Mouse (Mus musculus): ENCODE measurements around the gene Itk. TPM values are rescaled to one million over a fixed set of nuclear protein-coding genes. Genes with fewer than 3 reads are reported as not detected.

Gene Itk
- polyA plus RNA-seq, 1 experiment from 2014 or later: 0.08 TPM

GRCm38 (mm10) chr11:46304864-46305710 is 84.2 kb downstream of the Itk start:
- H3K4me3 ChIP-seq (replicated peaks): no peak overlapping the region
- H3K27ac ChIP-seq (replicated peaks): no peak overlapping the region
- H3K9me3 ChIP-seq (replicated peaks): no peaks in the 10 kb centered on the region
- no peaks in the 10 kb centered on the region for H3K36me3 ChIP-seq (replicated peaks)
- H3K9ac ChIP-seq: no peak overlapping the region
- 62% methylated on average over 9 of the region's 9 CpGs for WGBS (ENCODE audit: insufficient replicate concordance)
- H3K27me3 ChIP-seq: no peaks in the 10 kb centered on the region; the same call in 1 of the 2 replicates
- no peaks in the 10 kb centered on the region for H3K4me1 ChIP-seq (replicated peaks)
- no peak overlapping the region for H3K4me2 ChIP-seq
- no peak for ATAC-seq (ENCODE audit: insufficient read depth)

GRCm38 (mm10) chr11:46304093-46304492 is 85.2 kb downstream of the Itk start:
- Histone ChIP-seq H3K9me3 (replicated peaks) (no peaks in the 10 kb centered on the region), H3K4me3 (replicated peaks) (no peak overlapping the region), H3K36me3 (replicated peaks) (no peaks in the 10 kb centered on the region), H3K9ac (no peak overlapping the region), H3K27ac (replicated peaks) (no peak overlapping the region), H3K4me2 (no peak overlapping the region), H3K4me1 (replicated peaks) (peaks cover 3% of the 10 kb centered on the region), H3K27me3 (no peaks in the 10 kb centered on the region)
- WGBS (ENCODE audit: insufficient replicate concordance): 63% methylated on average over 10 of the region's 10 CpGs
- ATAC-seq (ENCODE audit: insufficient read depth): no peak

- Histone ChIP-seq H3K4me3 (replicated peaks) (no peak overlapping the region), H3K36me3 (replicated peaks) (no peaks in the 10 kb centered on the region), H3K27ac (replicated peaks) (no peak overlapping the region), H3K4me1 (replicated peaks) (peaks cover 7% of the 10 kb centered on the region), H3K9ac (no peak overlapping the region), H3K4me2 (no peak overlapping the region), H3K9me3 (replicated peaks) (no peaks in the 10 kb centered on the region), H3K27me3 (no peaks in the 10 kb centered on the region)
- ATAC-seq (ENCODE audit: insufficient read depth): no peak
- 64% methylated on average over 9 of the region's 9 CpGs for WGBS (ENCODE audit: insufficient replicate concordance)
These were observed 86.8 kb downstream of the Itk start for GRCm38 (mm10) chr11:46302471-46302870.

GRCm38 (mm10) chr11:46301579-46302248 is 87.6 kb downstream of the Itk start:
- Histone ChIP-seq H3K4me3 (replicated peaks) (no peak overlapping the region), H3K27ac (replicated peaks) (no peak overlapping the region), H3K4me1 (replicated peaks) (peaks cover 7% of the 10 kb centered on the region), H3K4me2 (no peak overlapping the region), H3K9ac (no peak overlapping the region), H3K27me3 (no peaks in the 10 kb centered on the region), H3K36me3 (replicated peaks) (no peaks in the 10 kb centered on the region), H3K9me3 (replicated peaks) (no peaks in the 10 kb centered on the region)
- 74% methylated on average over 23 of the region's 23 CpGs for whole genome bisulfite sequencing (ENCODE audit: insufficient replicate concordance)
- ATAC-seq (ENCODE audit: insufficient read depth): no peak

GRCm38 (mm10) chr11:46299901-46300300 is 89.4 kb downstream of the Itk start:
- Histone ChIP-seq H3K36me3 (replicated peaks) (no peaks in the 10 kb centered on the region), H3K9me3 (replicated peaks) (no peaks in the 10 kb centered on the region), H3K4me2 (no peak overlapping the region), H3K9ac (no peak overlapping the region), H3K4me1 (replicated peaks) (peaks cover 7% of the 10 kb centered on the region), H3K27me3 (no peaks in the 10 kb centered on the region), H3K4me3 (replicated peaks) (no peak overlapping the region), H3K27ac (replicated peaks) (no peak overlapping the region)
- WGBS (ENCODE audit: insufficient replicate concordance): 27% methylated on average over 6 of the region's 6 CpGs
- no peak for ATAC-seq (ENCODE audit: insufficient read depth)

- no peaks in the 10 kb centered on the region for H3K9me3 ChIP-seq (replicated peaks)
- H3K4me2 ChIP-seq: no peak overlapping the region
- no peaks in the 10 kb centered on the region for H3K36me3 ChIP-seq (replicated peaks)
- no peak for ATAC-seq (ENCODE audit: insufficient read depth)
- H3K9ac ChIP-seq: no peak overlapping the region
- 40% methylated on average over 13 of the region's 13 CpGs for WGBS (ENCODE audit: insufficient replicate concordance)
- H3K27ac ChIP-seq (replicated peaks): no peak overlapping the region
- no peak overlapping the region for H3K4me3 ChIP-seq (replicated peaks)
- H3K4me1 ChIP-seq (replicated peaks): peaks cover 7% of the 10 kb centered on the region
- no peaks in the 10 kb centered on the region for H3K27me3 ChIP-seq
These were observed 90.2 kb downstream of the Itk start for GRCm38 (mm10) chr11:46298889-46299785.

- no peaks in the 10 kb centered on the region for H3K9me3 ChIP-seq (replicated peaks)
- ATAC-seq (ENCODE audit: insufficient read depth): no peak
- H3K27ac ChIP-seq (replicated peaks): no peak overlapping the region
- H3K9ac ChIP-seq: no peak overlapping the region
- peaks cover 7% of the 10 kb centered on the region for H3K4me1 ChIP-seq (replicated peaks)
- no peaks in the 10 kb centered on the region for H3K36me3 ChIP-seq (replicated peaks)
- H3K4me2 ChIP-seq: no peak overlapping the region
- H3K27me3 ChIP-seq: no peaks in the 10 kb centered on the region
- 78% methylated on average over 11 of the region's 11 CpGs for WGBS (ENCODE audit: insufficient replicate concordance)
- H3K4me3 ChIP-seq (replicated peaks): no peak overlapping the region
These were observed 94.9 kb downstream of the Itk start for GRCm38 (mm10) chr11:46294390-46294789.

- 74% methylated on average over 5 of the region's 5 CpGs for WGBS (ENCODE audit: insufficient replicate concordance)
These were observed 95.8 kb downstream of the Itk start for GRCm38 (mm10) chr11:46293491-46293890.

GRCm38 (mm10) chr11:46290988-46291405 is 98.3 kb downstream of the Itk start:
- Histone ChIP-seq H3K4me1 (replicated peaks) (no peaks in the 10 kb centered on the region), H3K4me3 (replicated peaks) (no peak overlapping the region), H3K9me3 (replicated peaks) (no peaks in the 10 kb centered on the region), H3K36me3 (replicated peaks) (no peaks in the 10 kb centered on the region), H3K27ac (replicated peaks) (no peak overlapping the region), H3K27me3 (no peaks in the 10 kb centered on the region), H3K4me2 (no peak overlapping the region), H3K9ac (no peak overlapping the region)
- WGBS (ENCODE audit: insufficient replicate concordance): 61% methylated on average over 10 of the region's 10 CpGs
- ATAC-seq (ENCODE audit: insufficient read depth): 0 out of 2 replicates have a peak, but pooled peaks have one; percentile 28

More at GRCm38 (mm10) chr11:46293491-46293890, 95.8 kb downstream of the Itk start:
- H3K27me3 ChIP-seq: no peaks in the 10 kb centered on the region
- H3K4me3 ChIP-seq (replicated peaks): no peak overlapping the region
- H3K4me1 ChIP-seq (replicated peaks): no peaks in the 10 kb centered on the region
- no peaks in the 10 kb centered on the region for H3K9me3 ChIP-seq (replicated peaks)
- H3K36me3 ChIP-seq (replicated peaks): no peaks in the 10 kb centered on the region
- no peak overlapping the region for H3K9ac ChIP-seq
- no peak overlapping the region for H3K4me2 ChIP-seq
- no peak for ATAC-seq (ENCODE audit: insufficient read depth)
- H3K27ac ChIP-seq (replicated peaks): no peak overlapping the region

- no peak overlapping the region for H3K9ac ChIP-seq
- H3K4me2 ChIP-seq: no peak overlapping the region
- no peak overlapping the region for H3K27ac ChIP-seq (replicated peaks)
- H3K4me3 ChIP-seq (replicated peaks): no peak overlapping the region
- ATAC-seq (ENCODE audit: insufficient read depth): no peak
- no peaks in the 10 kb centered on the region for H3K9me3 ChIP-seq (replicated peaks)
- H3K27me3 ChIP-seq: no peaks in the 10 kb centered on the region
- WGBS (ENCODE audit: insufficient replicate concordance): 77% methylated on average over 9 of the region's 9 CpGs
- H3K4me1 ChIP-seq (replicated peaks): no peaks in the 10 kb centered on the region
- no peaks in the 10 kb centered on the region for H3K36me3 ChIP-seq (replicated peaks)
These were observed 99.8 kb downstream of the Itk start for GRCm38 (mm10) chr11:46289561-46289960.

- Histone ChIP-seq H3K9me3 (replicated peaks) (no peaks in the 10 kb centered on the region), H3K9ac (no peak overlapping the region), H3K4me3 (replicated peaks) (no peak overlapping the region), H3K36me3 (replicated peaks) (no peaks in the 10 kb centered on the region), H3K27me3 (no peaks in the 10 kb centered on the region), H3K4me1 (replicated peaks) (no peaks in the 10 kb centered on the region), H3K4me2 (no peak overlapping the region), H3K27ac (replicated peaks) (no peak overlapping the region)
- WGBS (ENCODE audit: insufficient replicate concordance): 74% methylated on average over 4 of the region's 4 CpGs
- ATAC-seq (ENCODE audit: insufficient read depth): no peak
These were observed 100.3 kb downstream of the Itk start for GRCm38 (mm10) chr11:46289022-46289421.
